ENCODE assay signal across 8 mouse cellular contexts in genomic region chr13:69802095-69802494, GRCm38 (mm10). TPM values are rescaled to one million over a fixed set of nuclear protein-coding genes. Genes with fewer than 3 reads are reported as not detected.
DNase-seq lines count a peak whose midpoint lies in the region; ATAC-seq and TF ChIP-seq lines count a peak whose summit lies in the region.

Gene Med10, plus strand, starts transcription at chr13:69802395.

- TF ChIP-seq EP300 in ES-Bruce4 (IDR thresholded peaks at IDR 0.05; ENCODE audit: insufficient read depth, low read depth, low read length), result no peak

- no peak for DNase-seq in gastrocnemius, adult 18-20 months (ENCODE audit: low spot score)
- DNase-seq in gastrocnemius, adult 8-10 months (ENCODE audit: low spot score in 2 of 2), result no peak
- DNase-seq in B cell, adult 2 months, result no peak
- DNase-seq in spleen, postnatal 14 days (ENCODE audit: low spot score in 2 of 2), result no peak

- no peaks in the 10 kb centered on the region for H3K4me1 ChIP-seq in ES-Bruce4 (ENCODE audit: control insufficient read depth, insufficient read depth, low read length)
- no peaks in the 10 kb centered on the region for H3K4me1 ChIP-seq in forebrain, embryonic 12.5 days
- no peaks in the 10 kb centered on the region for H3K4me1 ChIP-seq in hindbrain, embryonic 15.5 days (replicated peaks)
- no peaks in the 10 kb centered on the region for H3K4me1 ChIP-seq in liver, embryonic 16.5 days (ENCODE audit: control insufficient read depth, low read depth, low read length)

- no peak for ATAC-seq in forebrain, embryonic 12.5 days (ENCODE audit: low FRiP score)
- no peak for ATAC-seq in hindbrain, embryonic 15.5 days (ENCODE audit: low FRiP score, low read depth)
- ATAC-seq in liver, embryonic 16.5 days (ENCODE audit: low read depth), result no peak

- H3K36me3 ChIP-seq in ES-Bruce4 (ENCODE audit: control insufficient read depth, insufficient read depth, low read length, poor library complexity, severe bottlenecking), result no peaks in the 10 kb centered on the region
- no peaks in the 10 kb centered on the region for H3K36me3 ChIP-seq in forebrain, embryonic 12.5 days (replicated peaks)
- H3K36me3 ChIP-seq in hindbrain, embryonic 15.5 days, result no peaks in the 10 kb centered on the region
- no peaks in the 10 kb centered on the region for H3K36me3 ChIP-seq in liver, embryonic 16.5 days (ENCODE audit: control insufficient read depth, insufficient read depth)

- WGBS in forebrain, embryonic 12.5 days, result 80% methylated on average over 5 of the region's 5 CpGs
- 78% methylated on average over 5 of the region's 5 CpGs for WGBS in hindbrain, embryonic 15.5 days
- 56% methylated on average over 5 of the region's 5 CpGs for WGBS in liver, embryonic 16.5 days (ENCODE audit: insufficient replicate concordance)

- H3K27ac ChIP-seq in ES-Bruce4 (ENCODE audit: insufficient read depth, low read length), result no peak within 1 kb of the TSS
- no peak within 1 kb of the TSS for H3K27ac ChIP-seq in forebrain, embryonic 12.5 days
- no peak within 1 kb of the TSS for H3K27ac ChIP-seq in hindbrain, embryonic 15.5 days (replicated peaks)
- H3K27ac ChIP-seq in liver, embryonic 16.5 days (ENCODE audit: low read length), result no peak within 1 kb of the TSS

- H3K9me3 ChIP-seq in ES-Bruce4 (replicated peaks; ENCODE audit: control insufficient read depth, insufficient read depth, low read length, poor library complexity, severe bottlenecking), result no peaks in the 10 kb centered on the region
- no peaks in the 10 kb centered on the region for H3K9me3 ChIP-seq in forebrain, embryonic 12.5 days
- no peaks in the 10 kb centered on the region for H3K9me3 ChIP-seq in hindbrain, embryonic 15.5 days
- H3K9me3 ChIP-seq in liver, embryonic 16.5 days (replicated peaks; ENCODE audit: control insufficient read depth, low read length), result no peaks in the 10 kb centered on the region

- H3K4me3 ChIP-seq in ES-Bruce4 (ENCODE audit: low read depth, low read length), result no peak within 1 kb of the TSS
- H3K4me3 ChIP-seq in forebrain, embryonic 12.5 days (replicated peaks), result no peak within 1 kb of the TSS
- H3K4me3 ChIP-seq in hindbrain, embryonic 15.5 days, result no peak within 1 kb of the TSS
- H3K4me3 ChIP-seq in liver, embryonic 16.5 days (ENCODE audit: low read depth, low read length), result no peak within 1 kb of the TSS

- no peak for TF ChIP-seq CTCF in ES-Bruce4 (IDR thresholded peaks at IDR 0.05; ENCODE audit: low read depth, low read length)

- TF ChIP-seq POLR2A in ES-Bruce4 (IDR thresholded peaks at IDR 0.05; ENCODE audit: insufficient read depth, low read length), result no peak

- no peaks in the 10 kb centered on the region; the same call in 1 of the 2 replicates for H3K27me3 ChIP-seq in ES-Bruce4 (ENCODE audit: control insufficient read depth, insufficient read depth, low read length, poor library complexity, severe bottlenecking)
- H3K27me3 ChIP-seq in forebrain, embryonic 12.5 days, result 0 out of 2 replicates have a peak, but pooled peaks cover 3% of the 10 kb centered on the region
- no peaks in the 10 kb centered on the region for H3K27me3 ChIP-seq in hindbrain, embryonic 15.5 days
- H3K27me3 ChIP-seq in liver, embryonic 16.5 days (ENCODE audit: control insufficient read depth, insufficient read depth, low read depth, low read length), result no peaks in the 10 kb centered on the region

- no peak within 1 kb of the TSS for H3K9ac ChIP-seq in ES-Bruce4 (ENCODE audit: low read depth, poor library complexity, severe bottlenecking)
- H3K9ac ChIP-seq in forebrain, embryonic 12.5 days, result no peak within 1 kb of the TSS
- no peak within 1 kb of the TSS for H3K9ac ChIP-seq in hindbrain, embryonic 15.5 days
- no peak within 1 kb of the TSS for H3K9ac ChIP-seq in liver, embryonic 16.5 days (ENCODE audit: low read depth, low read length)

- H3K4me2 ChIP-seq in forebrain, embryonic 12.5 days, result no peak within 1 kb of the TSS
- H3K4me2 ChIP-seq in hindbrain, embryonic 15.5 days, result no peak within 1 kb of the TSS
- H3K4me2 ChIP-seq in liver, embryonic 16.5 days (ENCODE audit: low read depth, low read length), result no peak within 1 kb of the TSS

RNA-seq across cellular contexts. Expression of gene Med10, which starts in this region (rescaled TPM):
- total RNA-seq in gastrocnemius, adult 18-20 months (2021), result 10 to 100 TPM; 10.7 to 11.2 TPM
- total RNA-seq in gastrocnemius, adult 8-10 months (2022), result 10 to 100 TPM in 2 of 4 experiments, 1 to 10 TPM in 2; 8.2 to 14.4 (median 11.4) TPM
- 38.8 and 45.1 TPM in 2 replicates for polyA plus RNA-seq in ES-Bruce4 (2011; ENCODE audit: insufficient read depth, insufficient read length, low read depth, missing spikeins)
- polyA plus RNA-seq in forebrain, embryonic 12.5 days (2016; fragmentation: Nextera tagmentation; extraction: Ambion mirVana), result 160 and 173 TPM in 2 replicates
- polyA plus RNA-seq in hindbrain, embryonic 15.5 days (2015; fragmentation: Nextera tagmentation; extraction: Ambion mirVana), result 139 TPM in 2 replicates
- 35.5 and 37.1 TPM in 2 replicates for polyA plus RNA-seq in liver, embryonic 16.5 days (2015; fragmentation: Nextera tagmentation; extraction: Ambion mirVana)
